Mouse (Mus musculus): Measurements from ENCODE around the gene Tmem98.

- no peak for TF ChIP-seq CTCF (IDR thresholded peaks at IDR 0.05)
- no peak for TF ChIP-seq EP300 (IDR thresholded peaks at IDR 0.05)
Observed at GRCm38 (mm10) chr11:80854430-80854829, 44.5 kb downstream of the Tmem98 start.
